Mouse (Mus musculus) hindbrain, postnatal 0 days (tissue): ENCODE results near the gene Nf1. TPM values are rescaled to one million over a fixed set of nuclear protein-coding genes. Genes with fewer than 3 reads are reported as not detected.
A peak's percentile ranks its signal among the peaks of the same experiment; 100 is the strongest.

Experiments used
- ATAC-seq: fragments of 200-750 bp; cut with Nextera tagmentation; 2 replicates; pipeline ENCODE4 v1.8.0; 2017; ENCODE audit warnings: mild to moderate bottlenecking, moderate TSS enrichment, moderate library complexity
- DNase-seq: peaks from one replicate; pipeline ENCODE4 v3.0.0-alpha.2; 2015; ENCODE audit warnings: low spot score
- H3K27ac ChIP-seq: fragments of 300-500 bp; sonication (generic); 2 replicates; pipeline ENCODE4 v1.5.1; 2014; ENCODE audit warnings: mild to moderate bottlenecking
- H3K27me3 ChIP-seq: fragments of 300-500 bp; sonication (generic); 2 replicates; pipeline ENCODE4 v1.6.1; 2014; ENCODE audit warnings: low read length, mixed read lengths; ENCODE audit not compliant: insufficient read depth
- H3K36me3 ChIP-seq: fragments of 300-500 bp; sonication (generic); 2 replicates; pipeline ENCODE4 v1.6.1; 2014; ENCODE audit warnings: low read length, mixed read lengths; ENCODE audit not compliant: insufficient read depth
- H3K4me1 ChIP-seq: fragments of 300-500 bp; sonication (generic); 2 replicates; pipeline ENCODE4 v1.6.1; 2014; ENCODE audit warnings: antibody characterized with exemption, low read length, mixed read lengths; ENCODE audit not compliant: insufficient read depth
- H3K4me2 ChIP-seq: fragments of 300-500 bp; sonication (generic); 2 replicates; pipeline ENCODE4 v1.6.1; 2014; ENCODE audit warnings: low read depth, mild to moderate bottlenecking, low read length, moderate library complexity, mixed read lengths
- H3K4me3 ChIP-seq: fragments of 300-500 bp; sonication (generic); 2 replicates; pipeline ENCODE4 v1.5.1; 2014; ENCODE audit warnings: low read length
- H3K9ac ChIP-seq: fragments of 300-500 bp; sonication (generic); replicated peaks from 2 replicates; pipeline ENCODE4 v1.6.1; 2014; ENCODE audit warnings: mild to moderate bottlenecking, low read length, moderate library complexity, mixed read lengths
- H3K9me3 ChIP-seq: fragments of 300-500 bp; sonication (generic); 2 replicates; pipeline ENCODE4 v1.6.1; 2016; ENCODE audit warnings: low read length, mixed read lengths
- CTCF ChIP-seq: IDR thresholded peaks from 2 replicates; pipeline ENCODE4 v1.5.1; 2016; ENCODE audit warnings: antibody characterized with exemption, control low read depth, low read depth
- WGBS: fragments of 180-500 bp; shearing (Covaris S2); extraction: QIAGEN DNeasy Blood & Tissue Kit; methylation state at CpG from one replicate; pipeline ENCODE4 v1.1.7; 2014; 5-methylcytosine and 5-hydroxymethylcytosine counted together
- polyA plus RNA-seq: library from polyadenylated mRNA; unstranded; fragments of >200 nt; fragmentation: Nextera tagmentation; extraction: Ambion mirVana; gene quantifications from 2 replicates; pipeline ENCODE4 v1.2.1, GENCODE M21; 2015
- total RNA-seq: library from RNA; depleted of rRNA; stranded (reverse); fragments of >200 nt; gene quantifications from 2 replicates; pipeline ENCODE4 v1.2.3, GENCODE M21; 2014

The Nf1 gene
- total and polyA plus RNA-seq, 2 experiments from 2014 or later, result 8.7 to 68.4 TPM

DNA sequence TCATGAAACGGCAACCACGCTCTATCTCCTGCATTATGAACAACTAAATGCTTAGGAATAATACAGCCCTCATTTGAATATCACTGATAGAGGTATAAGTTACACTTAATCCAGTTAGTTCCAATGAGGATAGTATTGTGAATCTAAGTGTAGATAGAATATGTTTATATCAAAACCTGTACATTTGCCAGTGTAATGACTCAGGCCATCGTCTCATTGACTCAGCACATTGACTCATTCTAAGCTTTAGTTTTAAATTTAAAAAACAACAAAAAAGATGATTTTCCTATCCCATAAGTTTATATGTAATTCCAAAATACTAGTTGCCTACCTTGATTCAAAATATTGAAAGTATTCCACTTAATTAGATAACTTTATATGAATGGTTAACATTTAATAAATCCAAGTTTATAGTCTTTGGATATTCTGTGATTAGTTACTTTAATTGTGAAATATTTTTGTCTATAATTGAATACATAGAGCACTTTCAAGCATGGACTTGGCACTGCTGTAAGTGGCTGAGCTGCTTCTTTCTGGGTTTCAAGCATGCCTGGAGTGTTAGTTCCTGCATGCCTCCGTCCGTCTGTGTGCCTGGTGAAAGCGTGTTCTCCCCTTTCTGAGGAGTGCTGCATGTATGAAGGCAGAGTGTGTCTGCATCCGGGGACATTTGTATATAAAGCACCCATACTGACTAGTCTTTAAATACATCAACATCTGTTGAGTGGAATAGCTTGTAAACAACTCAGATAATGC, 74.4 kb downstream of the Nf1 start:
- no peak overlapping the region for H3K27ac ChIP-seq
- no peaks in the 10 kb centered on the region for H3K9me3 ChIP-seq
- DNase-seq (no peak), ATAC-seq (no peak)
- no peak for TF ChIP-seq CTCF
- H3K4me2 ChIP-seq, result no peak overlapping the region
- peaks cover 11% of the 10 kb centered on the region; the same call in 1 of the 2 replicates for H3K36me3 ChIP-seq
- 91% methylated on average over 7 of the region's 7 CpGs for WGBS
- H3K4me3 ChIP-seq, result no peak overlapping the region
- H3K9ac ChIP-seq, result no peak overlapping the region
- no peaks in the 10 kb centered on the region for H3K4me1 ChIP-seq
- no peaks in the 10 kb centered on the region for H3K27me3 ChIP-seq

DNA sequence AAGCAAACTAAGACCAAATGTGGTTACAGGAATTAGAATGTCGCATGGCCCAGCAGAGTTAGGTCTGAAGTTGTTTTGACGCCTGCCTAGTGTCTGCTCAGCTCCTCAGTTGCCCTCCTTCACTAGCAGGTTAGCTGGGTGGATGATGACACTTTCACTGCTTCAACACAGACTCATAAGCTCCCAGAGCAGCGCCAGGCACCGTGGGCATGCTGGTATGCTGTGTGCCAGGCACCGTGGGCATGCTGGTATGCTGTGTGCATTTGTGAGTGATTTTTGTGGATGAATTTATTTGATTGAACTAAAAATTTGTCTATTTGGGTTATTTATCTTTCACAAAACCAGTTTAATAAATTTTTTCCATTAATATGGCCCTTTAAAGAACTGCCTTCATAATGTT, 83.0 kb downstream of the Nf1 start:
- H3K9me3 ChIP-seq, result no peaks in the 10 kb centered on the region
- no peak overlapping the region for H3K9ac ChIP-seq
- no peak for ATAC-seq
- H3K27me3 ChIP-seq, result no peaks in the 10 kb centered on the region
- no peak overlapping the region for H3K4me3 ChIP-seq
- no peak for DNase-seq
- H3K4me2 ChIP-seq, result no peak overlapping the region
- WGBS, result 84% methylated on average over 5 of the region's 5 CpGs
- no peak overlapping the region for H3K27ac ChIP-seq
- no peaks in the 10 kb centered on the region for H3K4me1 ChIP-seq
- H3K36me3 ChIP-seq, result 0 out of 2 replicates have a peak, but pooled peaks cover 6% of the 10 kb centered on the region
- no peak for TF ChIP-seq CTCF

DNA sequence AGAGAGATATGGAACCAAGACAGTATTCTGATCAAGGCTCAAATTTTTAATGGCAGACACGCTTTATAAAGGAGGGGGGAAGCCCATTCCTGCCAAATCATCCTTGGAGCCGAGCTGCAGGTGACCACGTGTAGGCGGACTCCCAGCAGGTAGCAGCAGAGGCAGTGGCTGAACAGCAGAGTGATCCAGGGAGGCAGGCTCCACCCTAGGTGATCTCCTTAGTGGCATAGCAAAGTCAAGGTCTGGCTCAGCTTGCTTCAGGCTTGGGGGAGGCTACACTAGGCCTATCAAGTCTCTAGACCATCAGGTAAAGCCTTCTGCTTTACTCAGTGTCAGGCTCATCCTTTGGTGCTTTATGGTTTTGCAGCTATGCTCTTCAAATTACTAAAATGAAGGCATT, 87.1 kb downstream of the Nf1 start:
- no peak overlapping the region for H3K4me3 ChIP-seq
- H3K4me1 ChIP-seq, result no peaks in the 10 kb centered on the region
- 49% methylated on average over 4 of the region's 4 CpGs for WGBS
- DNase-seq, result no peak
- H3K27ac ChIP-seq, result no peak overlapping the region
- no peak overlapping the region for H3K9ac ChIP-seq
- H3K9me3 ChIP-seq, result no peaks in the 10 kb centered on the region
- H3K27me3 ChIP-seq, result no peaks in the 10 kb centered on the region
- TF ChIP-seq CTCF, result no peak
- 0 out of 2 replicates have a peak, but pooled peaks cover 4% of the 10 kb centered on the region for H3K36me3 ChIP-seq
- ATAC-seq, result no peak
- no peak overlapping the region for H3K4me2 ChIP-seq

DNA sequence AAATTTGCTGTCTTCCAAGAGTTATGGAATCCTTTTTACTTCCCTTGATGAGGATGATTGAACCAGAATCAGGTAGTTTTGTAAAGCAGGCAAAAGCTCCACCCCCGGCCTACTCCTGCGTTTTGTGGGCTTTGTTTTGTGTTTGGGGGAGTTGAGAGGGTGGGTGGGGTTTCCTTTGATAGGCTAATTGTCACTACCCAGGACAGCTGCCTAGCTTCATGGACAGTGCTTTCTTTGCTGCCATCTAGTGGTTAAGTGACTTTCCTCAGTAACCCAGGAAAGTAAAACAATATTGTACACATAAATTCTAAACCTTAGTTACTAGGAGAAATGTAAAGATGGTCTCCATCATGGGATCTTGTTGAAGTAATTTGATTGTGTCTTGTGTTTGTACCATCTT, 88.1 kb downstream of the Nf1 start:
- Histone ChIP-seq H3K4me1 (no peaks in the 10 kb centered on the region), H3K36me3 (0 out of 2 replicates have a peak, but pooled peaks cover 2% of the 10 kb centered on the region), H3K9ac (no peak overlapping the region), H3K9me3 (no peaks in the 10 kb centered on the region), H3K4me2 (no peak overlapping the region), H3K4me3 (no peak overlapping the region), H3K27me3 (no peaks in the 10 kb centered on the region), H3K27ac (no peak overlapping the region)
- TF ChIP-seq CTCF, result peak; percentile 74
- ATAC-seq, result no peak
- WGBS, result 2% methylated on average over 2 of the region's 2 CpGs
- peak; percentile 84 for DNase-seq

DNA sequence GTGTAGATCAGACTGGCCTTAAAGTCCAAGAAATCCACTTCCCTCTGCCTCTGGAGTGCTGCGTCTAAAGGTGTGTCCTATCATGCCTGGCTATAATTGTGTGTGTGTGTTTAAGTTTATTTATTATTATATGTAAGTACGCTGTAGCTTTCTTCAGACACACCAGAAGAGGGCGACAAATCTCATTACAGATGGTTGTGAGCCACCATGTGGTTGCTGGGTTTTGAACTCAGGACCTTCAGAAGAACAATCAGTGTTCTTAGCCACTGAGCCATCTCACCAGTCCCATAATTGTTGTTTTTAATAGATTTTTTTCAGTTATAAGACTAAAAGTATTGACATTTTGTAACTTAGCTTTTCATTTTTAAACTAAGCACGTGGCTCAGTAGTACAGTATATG, 95.8 kb downstream of the Nf1 start:
- no peaks in the 10 kb centered on the region for H3K4me1 ChIP-seq
- no peak for DNase-seq
- H3K36me3 ChIP-seq, result peaks cover 9% of the 10 kb centered on the region; the same call in 1 of the 2 replicates
- no peaks in the 10 kb centered on the region for H3K9me3 ChIP-seq
- H3K9ac ChIP-seq, result no peak overlapping the region
- 89% methylated on average over 4 of the region's 4 CpGs for WGBS
- H3K4me2 ChIP-seq, result no peak overlapping the region
- no peak for ATAC-seq
- no peak overlapping the region for H3K4me3 ChIP-seq
- no peak overlapping the region for H3K27ac ChIP-seq
- no peaks in the 10 kb centered on the region for H3K27me3 ChIP-seq
- no peak for TF ChIP-seq CTCF

DNA sequence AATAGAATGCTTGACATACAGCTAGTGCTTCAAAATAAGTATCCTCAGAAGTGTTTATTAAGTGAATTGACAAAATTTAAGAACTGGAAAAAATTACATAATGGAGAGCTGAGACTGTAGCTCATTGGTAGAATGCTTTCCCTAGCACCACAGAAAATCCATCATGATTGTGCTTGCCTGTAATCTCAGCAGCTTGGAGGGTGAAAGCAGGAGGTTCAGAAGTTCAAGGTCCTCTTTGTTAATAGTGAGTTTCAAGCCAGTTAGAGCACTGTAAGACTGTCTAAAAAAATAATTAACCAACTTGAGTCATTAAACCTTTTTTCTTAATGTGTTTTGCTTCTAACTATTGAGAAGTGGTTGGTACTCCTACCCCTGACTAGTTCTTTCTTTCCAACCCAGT, 108.9 kb downstream of the Nf1 start:
- Histone ChIP-seq H3K4me3 (no peak overlapping the region), H3K4me1 (no peaks in the 10 kb centered on the region), H3K27me3 (no peaks in the 10 kb centered on the region), H3K4me2 (no peak overlapping the region), H3K9me3 (no peaks in the 10 kb centered on the region), H3K9ac (no peak overlapping the region), H3K36me3 (peaks cover 34% of the 10 kb centered on the region), H3K27ac (no peak overlapping the region)
- DNase-seq (no peak), ATAC-seq (no peak)
- TF ChIP-seq CTCF, result no peak

DNA sequence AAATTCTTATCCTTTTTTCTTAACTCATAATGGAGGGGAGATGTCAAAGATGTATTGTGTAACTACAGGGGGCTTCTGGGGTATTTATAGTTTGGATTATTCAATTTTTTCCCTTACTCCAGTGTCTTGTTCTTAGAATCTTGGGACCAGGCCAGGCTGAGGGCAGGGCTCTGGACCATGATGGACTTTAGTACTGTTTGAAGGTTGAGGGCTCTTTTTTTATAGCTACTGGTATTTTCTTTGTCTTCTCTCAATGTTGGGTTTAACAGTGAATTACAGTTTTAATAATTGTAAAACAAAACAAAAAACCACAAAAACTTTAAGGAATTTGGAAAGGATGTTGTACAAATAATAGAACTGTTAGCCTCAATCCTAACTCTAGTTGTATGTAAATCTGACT, 113.5 kb downstream of the Nf1 start:
- ATAC-seq, result no peak
- no peak overlapping the region for H3K4me3 ChIP-seq
- no peaks in the 10 kb centered on the region for H3K9me3 ChIP-seq
- no peaks in the 10 kb centered on the region for H3K27me3 ChIP-seq
- no peak overlapping the region for H3K4me2 ChIP-seq
- no peak overlapping the region for H3K9ac ChIP-seq
- peaks cover 32% of the 10 kb centered on the region for H3K36me3 ChIP-seq
- no peak overlapping the region for H3K27ac ChIP-seq
- no peak for TF ChIP-seq CTCF
- H3K4me1 ChIP-seq, result no peaks in the 10 kb centered on the region
- no peak for DNase-seq
